Mouse (Mus musculus) G1E-ER4 (cell line): ENCODE measurements at regions not wholly inside any gene's neighbourhood (a gene's known extent, or its start where the extent isn't known, plus 50 kb on each side); places are given as distances from the start of the nearest gene placed in this dataset.

ENCODE experiments used
- GATA1 ChIP-seq: IDR thresholded peaks from one replicate; pipeline ENCODE4 v1.8.0; 2012; ENCODE audit warnings: low read length, inconsistent platforms

DNA sequence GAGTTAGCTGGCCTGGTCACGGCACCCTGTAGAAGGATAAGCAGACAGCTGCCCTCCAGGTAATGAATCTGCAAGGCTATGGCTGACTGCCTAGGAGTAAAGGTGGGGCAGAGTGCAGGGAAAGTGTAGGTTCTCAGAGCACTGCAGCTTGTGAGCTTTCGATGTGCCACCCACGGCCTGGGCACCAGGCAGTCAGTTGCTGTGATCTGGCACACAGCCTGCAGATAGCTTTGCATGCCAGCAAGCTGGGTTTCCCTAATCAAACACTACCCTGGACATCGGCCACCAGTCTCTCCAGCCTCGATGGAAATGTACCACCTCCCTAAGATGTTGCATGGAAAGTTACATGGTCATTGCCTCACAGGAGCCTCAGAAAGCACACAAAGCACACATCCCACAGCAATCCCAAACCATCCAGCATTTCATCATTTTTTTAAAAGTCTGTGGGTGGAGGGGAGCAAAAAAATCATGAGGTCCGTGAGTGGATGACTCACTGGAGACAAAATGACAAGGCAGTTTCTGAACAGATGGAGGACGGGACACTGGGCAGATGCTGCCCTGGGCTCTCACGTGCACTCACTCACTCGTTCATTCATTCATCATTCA is 112.7 kb downstream of the Ets2 start:
- TF ChIP-seq GATA1: no peak

- TF ChIP-seq GATA1: no peak
These were observed 109.2 kb downstream of the Ets2 start for GRCm38 (mm10) chr16:95811092-95811491.

GRCm38 (mm10) chr16:95809127-95809876 is 107.4 kb downstream of the Ets2 start:
- TF ChIP-seq GATA1: no peak

DNA sequence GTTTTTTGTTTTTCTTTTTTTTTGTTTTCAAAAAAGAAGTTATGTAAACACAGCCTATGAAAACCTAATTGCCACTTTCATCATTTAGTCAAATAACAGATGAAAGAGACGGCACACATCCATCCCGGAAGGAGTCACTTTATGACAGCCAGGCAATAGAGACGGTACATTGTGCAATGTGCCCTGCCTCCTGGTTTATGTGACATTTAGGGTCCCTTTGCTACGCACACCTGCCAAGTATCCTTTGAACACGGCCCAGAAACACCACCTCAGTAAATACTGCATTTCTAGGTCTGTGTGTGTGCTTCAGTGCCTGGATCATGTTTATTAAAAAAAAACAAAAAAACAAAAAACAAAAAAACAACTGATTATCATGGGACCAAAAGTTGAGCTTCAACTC is 104.6 kb downstream of the Ets2 start:
- TF ChIP-seq GATA1: no peak

GRCm38 (mm10) chr16:95804199-95804598 is 102.3 kb downstream of the Ets2 start:
- TF ChIP-seq GATA1: no peak

DNA sequence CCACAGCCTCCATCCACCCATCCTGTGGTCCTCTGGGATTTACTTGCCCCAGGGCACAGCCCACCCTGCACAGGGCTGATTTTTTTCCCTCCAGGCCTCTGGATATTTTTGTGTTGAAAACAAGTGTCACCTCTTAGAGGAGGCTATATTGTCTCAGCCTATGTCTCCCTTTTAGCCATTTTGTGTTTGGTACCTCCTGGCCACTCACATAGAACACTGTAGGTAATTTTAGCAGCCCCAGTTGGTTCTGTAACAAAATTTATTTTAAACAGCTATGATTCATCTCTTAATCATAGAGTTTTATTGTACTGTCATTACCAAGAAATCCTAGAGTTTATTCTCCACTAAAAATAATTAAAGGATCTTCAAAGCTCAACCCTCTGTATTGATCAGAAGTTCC is 100.8 kb downstream of the Ets2 start:
- TF ChIP-seq GATA1: no peak

- no peak for TF ChIP-seq GATA1
These were observed 100.3 kb downstream of the Ets2 start for GRCm38 (mm10) chr16:95802207-95802606.

DNA sequence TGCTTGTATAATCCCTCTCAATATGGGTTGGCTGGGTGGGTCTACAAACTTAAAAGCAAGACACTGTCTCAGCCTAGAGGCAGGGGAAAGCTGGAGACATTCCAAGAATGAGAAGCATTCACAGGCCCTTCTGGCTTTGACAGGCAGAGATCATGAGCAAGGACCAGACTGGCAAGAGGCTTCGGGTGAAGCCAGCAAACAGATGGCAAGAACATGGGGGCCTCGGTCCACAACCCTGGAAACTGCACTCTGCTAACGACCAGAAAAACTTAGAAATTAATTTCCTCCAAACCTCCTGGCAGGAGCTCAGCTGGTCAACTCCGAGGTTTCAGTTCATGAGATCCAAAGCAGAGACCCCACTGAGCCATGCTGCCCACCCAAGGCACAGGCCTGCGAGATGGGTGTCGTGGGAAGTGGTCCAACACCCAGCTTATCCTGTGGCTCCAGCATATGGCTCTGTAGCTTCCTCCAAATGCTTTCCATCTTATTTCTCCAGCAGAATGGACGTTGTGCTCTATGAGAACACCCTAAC is 99.1 kb downstream of the Ets2 start:
- no peak for TF ChIP-seq GATA1

DNA sequence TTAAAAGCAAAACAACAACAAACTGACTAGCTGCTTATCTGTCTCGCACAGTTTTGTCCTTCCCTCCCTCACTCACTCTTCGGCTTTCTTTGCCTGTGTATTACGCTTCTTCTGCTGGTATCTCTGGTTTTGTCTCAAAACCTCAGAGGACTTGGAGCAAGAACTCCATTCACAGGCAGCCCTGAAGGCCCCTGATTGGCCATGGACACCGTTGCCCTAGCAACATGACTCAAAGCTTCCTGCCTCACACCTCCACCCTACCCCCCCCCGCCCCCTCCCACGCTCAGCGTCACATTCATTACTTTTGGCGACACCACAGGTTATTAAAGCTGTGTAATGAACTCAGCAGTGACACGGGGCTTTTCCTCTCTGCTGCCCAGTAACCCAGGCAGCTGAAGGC is 96.7 kb downstream of the Ets2 start:
- no peak for TF ChIP-seq GATA1

GRCm38 (mm10) chr16:95798099-95798498 is 96.2 kb downstream of the Ets2 start:
- no peak for TF ChIP-seq GATA1

DNA sequence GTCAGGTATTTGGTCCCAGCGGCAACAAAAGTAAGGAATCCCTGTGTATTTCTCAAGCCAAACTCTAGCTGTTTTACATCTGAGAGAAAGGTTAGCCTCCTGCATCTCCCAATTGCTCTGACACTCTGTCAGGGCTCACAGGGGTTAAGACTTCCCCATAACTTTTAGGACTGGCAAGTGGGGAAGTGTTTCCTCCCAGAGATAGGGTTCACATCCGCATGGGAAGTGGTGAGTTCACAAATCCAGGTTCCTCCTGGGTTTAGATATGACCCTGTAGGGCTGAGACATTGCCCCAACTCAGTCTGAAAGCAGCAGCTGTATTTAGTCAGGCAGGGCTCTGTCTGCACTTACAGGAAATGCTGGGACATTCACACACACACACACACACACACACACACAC is 95.3 kb downstream of the Ets2 start:
- TF ChIP-seq GATA1: no peak

DNA sequence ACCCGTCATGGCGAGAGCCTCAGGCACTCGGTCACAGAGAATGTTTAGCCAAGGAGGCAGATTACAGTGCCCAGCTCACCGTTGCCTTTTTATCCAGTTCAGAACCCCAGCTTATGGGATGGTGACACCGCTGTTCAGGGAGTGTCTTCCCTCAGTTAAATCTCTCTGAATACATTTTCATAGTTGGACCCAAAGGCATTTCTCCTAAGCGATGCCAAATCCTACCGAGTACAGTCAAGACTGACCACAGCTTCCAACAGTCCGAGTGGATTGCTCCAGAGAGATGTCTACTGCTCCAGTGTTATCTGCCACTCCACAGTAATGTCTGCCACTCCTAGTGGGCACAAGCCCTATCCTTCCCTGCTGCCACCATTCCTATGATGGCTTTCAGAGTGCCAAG is 93.0 kb downstream of the Ets2 start:
- TF ChIP-seq GATA1: no peak

DNA sequence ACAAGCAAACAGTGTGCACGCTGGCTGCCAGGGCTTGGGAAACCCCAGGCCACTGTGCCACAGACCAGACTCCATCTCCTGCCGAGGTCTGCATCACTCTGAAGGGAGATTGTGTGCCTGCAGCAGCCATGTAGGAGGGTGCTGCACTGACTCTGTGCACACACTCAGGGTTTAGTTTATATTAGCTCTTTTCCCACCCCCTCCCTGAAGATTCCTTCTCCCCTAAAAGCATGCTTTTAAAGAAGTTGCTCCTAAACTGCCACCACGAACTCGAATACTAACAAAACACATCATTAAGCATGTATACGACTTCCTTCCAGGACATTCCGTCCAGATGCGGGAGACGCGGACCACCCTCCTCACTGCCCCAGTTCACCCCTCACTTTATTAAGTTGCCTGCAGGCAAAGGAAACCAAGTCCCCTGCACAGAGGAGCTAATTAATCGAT is 92.4 kb downstream of the Ets2 start:
- no peak for TF ChIP-seq GATA1

- TF ChIP-seq GATA1: no peak
These were observed 88.8 kb downstream of the Ets2 start for GRCm38 (mm10) chr16:95790691-95791090.

DNA sequence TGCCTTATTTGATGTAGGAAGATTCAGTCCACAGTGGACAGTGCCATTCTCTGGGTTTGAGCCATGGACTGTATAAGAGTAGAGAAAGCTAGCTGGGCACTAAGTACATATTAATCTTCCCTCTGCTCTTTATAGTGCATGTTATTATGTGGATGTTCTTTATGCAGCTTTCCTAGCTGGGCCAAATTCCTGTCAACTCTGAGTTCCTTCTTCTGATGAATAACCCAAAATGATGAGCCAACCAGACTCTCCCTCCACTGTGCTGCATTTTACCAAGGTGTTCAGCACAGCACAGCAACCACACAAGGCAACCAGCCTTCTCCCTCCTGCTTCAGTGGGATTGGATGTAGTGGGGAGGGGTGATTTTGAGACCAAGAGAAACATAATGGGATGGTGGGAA is 87.7 kb downstream of the Ets2 start:
- TF ChIP-seq GATA1: no peak

- TF ChIP-seq GATA1: no peak
These were observed 79.8 kb downstream of the Ets2 start for GRCm38 (mm10) chr16:95781681-95782080.

DNA sequence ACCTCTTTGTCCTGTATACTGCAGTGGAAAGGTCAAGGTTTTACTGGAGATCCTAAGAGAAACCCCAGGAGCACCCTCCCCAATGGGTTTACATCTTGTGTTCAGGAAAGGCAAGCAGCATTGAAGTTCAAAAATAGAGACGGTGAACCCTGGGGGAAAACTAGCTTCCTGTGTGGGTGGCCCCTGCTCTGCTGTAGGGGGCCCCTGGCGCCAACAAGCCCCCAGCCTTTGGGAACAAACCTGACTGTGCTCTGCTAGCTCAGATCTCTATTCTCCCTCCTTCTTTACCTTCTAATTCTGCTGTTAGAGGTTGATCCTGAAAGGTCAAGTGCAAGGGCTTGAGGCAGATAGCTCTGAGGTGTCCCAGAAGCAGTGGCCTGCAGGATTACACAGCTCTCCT is 78.6 kb downstream of the Ets2 start:
- TF ChIP-seq GATA1: no peak
